Mouse (Mus musculus) testis, adult 2 months (tissue): Measurements from ENCODE around the gene Gm43064.

ENCODE experiments used
- CTCF ChIP-seq: fragments of 200-500 bp; IDR thresholded peaks from 2 replicates; pipeline ENCODE4 v1.5.1; 2012; ENCODE audit warnings: low read depth, mild to moderate bottlenecking, inconsistent platforms, low read length, moderate library complexity; ENCODE audit not compliant: control insufficient read depth, insufficient read depth, insufficient replicate concordance
- POLR2A ChIP-seq: fragments of 200-500 bp; IDR thresholded peaks from 2 replicates; pipeline ENCODE4 v1.6.1; 2012; ENCODE audit warnings: low read depth, mild to moderate bottlenecking, inconsistent platforms, low read length, moderate library complexity; ENCODE audit not compliant: control insufficient read depth

DNA sequence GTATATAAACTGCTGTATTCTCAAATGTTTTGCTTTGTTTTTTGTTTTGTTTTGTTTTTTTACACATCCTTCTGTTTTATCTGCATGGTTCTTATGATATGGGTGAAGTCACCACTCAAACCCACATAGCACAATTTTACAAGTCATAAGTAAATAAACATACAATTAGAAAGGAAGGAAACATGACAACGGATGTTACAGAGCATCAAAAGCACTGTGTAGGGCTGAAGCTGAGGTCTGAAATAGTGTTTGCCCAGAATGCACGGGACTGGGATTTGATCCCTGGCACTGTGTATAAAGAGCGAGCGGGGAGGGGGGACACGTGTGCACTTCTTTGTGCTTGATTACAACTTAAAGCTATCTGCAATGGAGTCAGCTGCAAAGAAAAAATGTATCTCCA is 28.6 kb upstream of the Gm43064 start:
- TF ChIP-seq CTCF (no peak), POLR2A (no peak)
